In genomic region chr13:96541381-96541780, GRCm38 (mm10) we compare ENCODE assay signal across 10 mouse cellular contexts. TPM values are rescaled to one million over a fixed set of nuclear protein-coding genes. Genes with fewer than 3 reads are reported as not detected.
DNase-seq lines count a peak whose midpoint lies in the region; ATAC-seq and TF ChIP-seq lines count a peak whose summit lies in the region.
"Had no signal": no experiment of that assay in that cellular context is flagged by ENCODE, and none has a peak within 500 bp of the region (broad histone marks: within the 10 kb centered on the region; RNA-seq: fewer than 3 reads in every experiment).

No protein-coding gene starts in this region.

- H3K4me2 ChIP-seq in embryonic facial prominence, embryonic 14.5 days (ENCODE audit: low read depth, low read length), result peak overlapping the region; percentile 64
- peak overlapping the region; percentile 35; the same call in 1 of the 2 replicates for H3K4me2 ChIP-seq in limb, embryonic 11.5 days (ENCODE audit: low read depth, severe bottlenecking)
- H3K4me2 ChIP-seq in neural tube, embryonic 14.5 days (ENCODE audit: low read depth, low read length), result peak overlapping the region; percentile 72; the same call in 1 of the 2 replicates

- no peak for ATAC-seq in embryonic facial prominence, embryonic 14.5 days (ENCODE audit: low read depth)
- ATAC-seq in limb, embryonic 11.5 days (ENCODE audit: insufficient number of reproducible peaks, low FRiP score, low TSS enrichment, low read depth), result no peak
- no peak for ATAC-seq in neural tube, embryonic 14.5 days (ENCODE audit: low read depth)
- ATAC-seq in megakaryocyte-erythroid progenitor cell, adult 5-6 weeks (replicated peaks; ENCODE audit: low FRiP score, low TSS enrichment, poor library complexity, severe bottlenecking), result no peak

- no peak for TF ChIP-seq CTCF in liver, adult 2 months (IDR thresholded peaks at IDR 0.05; ENCODE audit: low read depth, low read length)

- peak; percentile 37 for DNase-seq in liver, adult 2 months (ENCODE audit: extremely low read depth, low read depth, low spot score)
- no peak for DNase-seq in liver
- DNase-seq in embryonic facial prominence, embryonic 14.5 days (ENCODE audit: low spot score), result no peak
- no peak for DNase-seq in limb, embryonic 11.5 days (ENCODE audit: low spot score)
- DNase-seq in frontal cortex, postnatal 10 days (ENCODE audit: low spot score in 2 of 2), result no peak
- DNase-seq in ovary, postnatal 36 days (ENCODE audit: low spot score), result no peak
- DNase-seq: gastrocnemius, postnatal 25 days had no signal

- no peaks in the 10 kb centered on the region for H3K9me3 ChIP-seq in embryonic facial prominence, embryonic 14.5 days (ENCODE audit: control insufficient read depth, low read length)
- H3K9me3 ChIP-seq in limb, embryonic 11.5 days (ENCODE audit: control insufficient read depth, low read length), result no peaks in the 10 kb centered on the region
- H3K9me3 ChIP-seq in neural tube, embryonic 14.5 days (ENCODE audit: control insufficient read depth, low read length), result no peaks in the 10 kb centered on the region

- TF ChIP-seq POLR2A in liver, adult 2 months (IDR thresholded peaks at IDR 0.05; ENCODE audit: extremely low read depth, insufficient read depth, low read length), result no peak

- no peaks in the 10 kb centered on the region for H3K36me3 ChIP-seq in liver, adult 2 months (ENCODE audit: control insufficient read depth, insufficient read depth, low read length)
- no peaks in the 10 kb centered on the region for H3K36me3 ChIP-seq in embryonic facial prominence, embryonic 14.5 days (ENCODE audit: control insufficient read depth, insufficient read depth, low read length)
- H3K36me3 ChIP-seq in limb, embryonic 11.5 days (ENCODE audit: control insufficient read depth, insufficient read depth, low read length), result no peaks in the 10 kb centered on the region
- H3K36me3 ChIP-seq in neural tube, embryonic 14.5 days (ENCODE audit: control insufficient read depth, insufficient read depth, low read length), result no peaks in the 10 kb centered on the region

- no peak overlapping the region for H3K9ac ChIP-seq in liver, adult 2 months (ENCODE audit: low read depth, low read length)
- peak overlapping the region; percentile 95; the same call in 1 of the 2 replicates for H3K9ac ChIP-seq in embryonic facial prominence, embryonic 14.5 days (ENCODE audit: low read depth, low read length)
- no peak overlapping the region for H3K9ac ChIP-seq in limb, embryonic 11.5 days (ENCODE audit: low read length)
- no peak overlapping the region for H3K9ac ChIP-seq in neural tube, embryonic 14.5 days (replicated peaks; ENCODE audit: low read depth, low read length)

- no peak overlapping the region; the same call in 1 of the 2 replicates for H3K4me3 ChIP-seq in liver, adult 2 months (ENCODE audit: insufficient read depth, low read depth, low read length)
- peak overlapping the region; percentile 99 for H3K4me3 ChIP-seq in embryonic facial prominence, embryonic 14.5 days (ENCODE audit: low read depth, low read length)
- H3K4me3 ChIP-seq in limb, embryonic 11.5 days (ENCODE audit: low read depth, low read length), result no peak overlapping the region
- H3K4me3 ChIP-seq in neural tube, embryonic 14.5 days (ENCODE audit: low read depth, low read length), result peak overlapping the region; percentile 93; the same call in 1 of the 2 replicates

- peaks cover 21% of the 10 kb centered on the region; the same call in 1 of the 2 replicates for H3K79me2 ChIP-seq in liver, adult 2 months (ENCODE audit: control insufficient read depth, insufficient read depth, low read length)

- 20% methylated on average over 2 of the region's 2 CpGs for WGBS in liver, adult 2 months
- WGBS in embryonic facial prominence, embryonic 14.5 days, result 37% methylated on average over 2 of the region's 2 CpGs
- 51% methylated on average over 2 of the region's 2 CpGs for WGBS in limb, embryonic 11.5 days
- WGBS in neural tube, embryonic 14.5 days, result 52% methylated on average over 2 of the region's 2 CpGs

- no peak overlapping the region for H3K27ac ChIP-seq in liver, adult 2 months (replicated peaks; ENCODE audit: insufficient read depth, low read depth, low read length)
- no peak overlapping the region for H3K27ac ChIP-seq in embryonic facial prominence, embryonic 14.5 days (replicated peaks; ENCODE audit: low read depth, low read length)
- no peak overlapping the region for H3K27ac ChIP-seq in limb, embryonic 11.5 days (replicated peaks; ENCODE audit: low read depth, low read length)
- no peak overlapping the region for H3K27ac ChIP-seq in neural tube, embryonic 14.5 days (ENCODE audit: low read depth, low read length)

- peaks cover 6% of the 10 kb centered on the region; the same call in 1 of the 2 replicates for H3K4me1 ChIP-seq in liver, adult 2 months (ENCODE audit: control insufficient read depth, insufficient read depth, low read length)
- peaks cover 7% of the 10 kb centered on the region; the same call in 1 of the 2 replicates for H3K4me1 ChIP-seq in embryonic facial prominence, embryonic 14.5 days (ENCODE audit: control insufficient read depth, insufficient read depth, low read length)
- 0 out of 2 replicates have a peak, but pooled peaks cover 3% of the 10 kb centered on the region for H3K4me1 ChIP-seq in limb, embryonic 11.5 days (ENCODE audit: control insufficient read depth, insufficient read depth, low read length)
- peaks cover 7% of the 10 kb centered on the region for H3K4me1 ChIP-seq in neural tube, embryonic 14.5 days (ENCODE audit: control insufficient read depth, insufficient read depth, low read length)

- H3K27me3 ChIP-seq in liver, adult 2 months (ENCODE audit: control insufficient read depth, insufficient read depth, low read length), result no peaks in the 10 kb centered on the region
- H3K27me3 ChIP-seq in embryonic facial prominence, embryonic 14.5 days (replicated peaks; ENCODE audit: control insufficient read depth, insufficient read depth, low read length), result no peaks in the 10 kb centered on the region
- H3K27me3 ChIP-seq in limb, embryonic 11.5 days (ENCODE audit: control insufficient read depth, insufficient read depth, low read length), result no peaks in the 10 kb centered on the region
- H3K27me3 ChIP-seq in neural tube, embryonic 14.5 days (ENCODE audit: control insufficient read depth, insufficient read depth, low read length), result no peaks in the 10 kb centered on the region

RNA-seq across cellular contexts. Expression of gene Polk, which starts 1.0 kb away (rescaled TPM):
- total RNA-seq in liver, adult 2 months (2014; rRNA removed), result 4.9 and 6.5 TPM in 2 replicates
- 0.56 and 0.75 TPM in 2 replicates for polyA plus RNA-seq in liver, adult 2 months (2012; rRNA removed)
- 10.1 and 10.7 TPM in 2 replicates for polyA plus RNA-seq in embryonic facial prominence, embryonic 14.5 days (2014; fragmentation: Nextera tagmentation; extraction: Ambion mirVana)
- 8.9 and 11.3 TPM in 2 replicates for polyA plus RNA-seq in limb, embryonic 11.5 days (2014; fragmentation: Nextera tagmentation; extraction: Ambion mirVana)
- polyA plus RNA-seq in neural tube, embryonic 14.5 days (2014; fragmentation: Nextera tagmentation; extraction: Ambion mirVana), result 6.7 and 7.4 TPM in 2 replicates
- total RNA-seq in megakaryocyte-erythroid progenitor cell, adult 5-6 weeks (2014; fragmentation: Nextera tagmentation), result 9.6 and 13.2 TPM in 2 replicates
- 14.9 and 22.9 TPM in 2 replicates for total RNA-seq in megakaryocyte-erythroid progenitor cell, adult 5-6 weeks (2017)

RNA-seq across cellular contexts. Expression of gene Col4a3bp, which starts 1.0 kb away (rescaled TPM):
- 29.9 and 45.8 TPM in 2 replicates for total RNA-seq in liver, adult 2 months (2014; rRNA removed)
- 5.7 and 8.1 TPM in 2 replicates for polyA plus RNA-seq in liver, adult 2 months (2012; rRNA removed)
- polyA plus RNA-seq in embryonic facial prominence, embryonic 14.5 days (2014; fragmentation: Nextera tagmentation; extraction: Ambion mirVana), result 10.2 and 10.8 TPM in 2 replicates
- 6.4 and 6.5 TPM in 2 replicates for polyA plus RNA-seq in limb, embryonic 11.5 days (2014; fragmentation: Nextera tagmentation; extraction: Ambion mirVana)
- 10.0 and 14.6 TPM in 2 replicates for polyA plus RNA-seq in neural tube, embryonic 14.5 days (2014; fragmentation: Nextera tagmentation; extraction: Ambion mirVana)
- total RNA-seq in megakaryocyte-erythroid progenitor cell, adult 5-6 weeks (2014; fragmentation: Nextera tagmentation), result 24.5 and 28.2 TPM in 2 replicates
- total RNA-seq in megakaryocyte-erythroid progenitor cell, adult 5-6 weeks (2017), result 42.6 and 56.8 TPM in 2 replicates

RNA-seq across cellular contexts. Expression of gene Gm17622, which starts 50.8 kb away (rescaled TPM):
- not detected in 2 replicates for total RNA-seq in liver, adult 2 months (2014; rRNA removed)
- not detected in 2 replicates for polyA plus RNA-seq in liver, adult 2 months (2012; rRNA removed)
- polyA plus RNA-seq in embryonic facial prominence, embryonic 14.5 days (2014; fragmentation: Nextera tagmentation; extraction: Ambion mirVana), result not detected in 2 replicates
- polyA plus RNA-seq in limb, embryonic 11.5 days (2014; fragmentation: Nextera tagmentation; extraction: Ambion mirVana), result not detected in 2 replicates
- not detected in 2 replicates for polyA plus RNA-seq in neural tube, embryonic 14.5 days (2014; fragmentation: Nextera tagmentation; extraction: Ambion mirVana)
- not detected in 2 replicates for total RNA-seq in megakaryocyte-erythroid progenitor cell, adult 5-6 weeks (2014; fragmentation: Nextera tagmentation)
- total RNA-seq in megakaryocyte-erythroid progenitor cell, adult 5-6 weeks (2017), result not detected in 2 replicates
- total RNA-seq: adrenal gland, adult 18-20 months; gastrocnemius, postnatal 25 days had no signal

Comparison
In these comparisons a context has a peak if more than half of its experiments do, and no peak if none do; other contexts are left out.
1. H3K4me3 ChIP-seq: peak in embryonic facial prominence, embryonic 14.5 days (single experiment) and neural tube, embryonic 14.5 days (single experiment); none in liver, adult 2 months (single experiment) and limb, embryonic 11.5 days (single experiment).
2. Peak in every context shown above with its lines, with median percentiles within 50 percentile points of each other: H3K4me2 ChIP-seq.